Mouse (Mus musculus): ENCODE measurements around the gene Jazf1. TPM values are rescaled to one million over a fixed set of nuclear protein-coding genes. Genes with fewer than 3 reads are reported as not detected.

The Jazf1 gene
- total RNA-seq (2021): 10 to 100 TPM; 36.8 to 37.8 TPM

DNA sequence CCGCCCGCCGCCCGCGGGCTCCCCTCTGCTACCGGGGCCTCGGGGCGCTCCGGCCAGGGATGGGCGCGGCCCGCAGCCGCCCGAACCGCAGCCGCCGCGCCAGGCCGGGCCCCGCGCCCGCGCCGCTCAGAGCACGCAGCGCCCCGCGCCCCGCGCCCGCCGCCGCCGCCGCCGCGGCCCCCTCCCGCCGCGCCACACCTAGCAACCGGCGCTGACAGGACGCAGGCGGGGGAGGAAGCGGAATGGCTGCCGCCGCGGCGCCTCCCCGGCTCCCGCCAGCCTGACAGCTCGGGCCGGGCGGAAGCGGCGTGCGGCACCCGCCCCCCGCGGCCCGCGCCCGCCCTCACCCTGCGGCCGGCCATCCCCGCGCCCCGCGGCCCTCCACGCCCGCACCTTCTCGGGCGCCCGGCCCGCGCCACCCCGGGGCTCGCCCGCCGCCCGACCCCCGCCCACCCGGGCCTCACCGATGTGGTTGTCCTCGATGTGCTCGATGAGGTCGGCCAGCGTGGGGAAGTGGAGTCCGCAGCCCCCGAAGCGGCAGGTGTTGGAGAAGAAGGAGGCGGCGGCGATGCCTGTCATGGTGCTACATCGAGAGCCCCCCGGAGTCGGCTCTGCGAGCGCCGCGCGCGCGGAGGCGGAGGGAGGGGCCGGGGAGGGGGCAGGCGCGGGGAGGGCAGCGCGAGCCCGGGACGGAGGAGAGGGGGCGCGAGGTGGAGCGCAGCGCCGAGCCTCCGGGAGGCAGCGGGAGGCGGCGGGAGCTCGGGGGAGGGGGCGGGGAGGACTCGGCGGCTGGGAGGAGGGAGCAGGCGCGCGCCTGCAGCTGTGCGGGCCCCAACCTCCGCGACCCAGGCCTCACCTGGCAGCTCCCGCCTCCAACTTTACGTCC, at the start of gene Jazf1:
Jazf1 (minus strand) TSS at position 643 of the 886 bp plus-strand sequence.
- peak; percentile 40 to 46 for DNase-seq (ENCODE audit: extremely low spot score in 1 of 2, low spot score in 1 of 2)

DNA sequence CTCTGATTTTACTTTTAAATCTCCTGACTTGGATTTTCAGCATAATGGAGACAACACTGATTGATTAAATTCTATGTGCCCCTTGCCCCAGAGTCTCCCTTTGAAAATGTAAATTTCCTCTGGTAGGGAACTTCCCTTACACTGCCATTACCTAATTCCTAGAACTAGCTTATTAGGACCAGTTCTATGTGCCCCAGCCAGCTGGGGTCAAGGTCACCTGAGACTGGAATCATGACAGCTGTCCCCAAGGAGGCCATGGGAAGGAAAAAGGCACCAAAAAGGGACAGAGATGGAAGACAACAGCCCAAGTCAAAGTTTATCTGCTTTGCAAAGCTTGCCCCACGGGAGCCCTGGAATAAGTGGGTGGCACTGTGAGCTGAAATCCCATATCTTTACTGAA, 49.4 kb upstream of the Jazf1 start:
- DNase-seq (ENCODE audit: extremely low spot score in 1 of 2, low spot score in 1 of 2): no peak

DNA sequence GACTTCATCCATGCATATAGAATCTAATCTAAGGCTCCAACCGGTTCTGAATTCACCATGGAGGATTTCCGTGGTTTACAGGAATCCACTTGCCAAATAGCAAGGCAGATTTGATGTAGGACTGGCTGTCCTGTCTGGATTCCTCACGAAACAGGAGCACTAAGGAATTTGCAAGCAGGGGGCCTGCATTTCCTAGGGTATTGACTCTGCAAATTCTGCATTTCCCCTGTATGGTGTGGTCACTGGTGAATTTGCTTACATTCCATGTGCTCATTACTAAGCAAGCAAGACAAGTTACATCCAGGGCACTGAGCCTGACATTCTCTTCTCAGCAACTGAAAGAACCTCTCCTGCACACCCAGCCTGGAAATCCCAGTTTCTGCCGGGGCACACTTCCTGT, 18.4 kb upstream of the Jazf1 start:
- DNase-seq (ENCODE audit: extremely low spot score in 1 of 2, low spot score in 1 of 2): no peak

GRCm38 (mm10) chr6:53081241-53081640, 12.8 kb upstream of the Jazf1 start:
- DNase-seq (ENCODE audit: extremely low spot score in 1 of 2, low spot score in 1 of 2): no peak

GRCm38 (mm10) chr6:53078671-53079070, 10.2 kb upstream of the Jazf1 start:
- DNase-seq (ENCODE audit: extremely low spot score in 1 of 2, low spot score in 1 of 2): no peak

DNA sequence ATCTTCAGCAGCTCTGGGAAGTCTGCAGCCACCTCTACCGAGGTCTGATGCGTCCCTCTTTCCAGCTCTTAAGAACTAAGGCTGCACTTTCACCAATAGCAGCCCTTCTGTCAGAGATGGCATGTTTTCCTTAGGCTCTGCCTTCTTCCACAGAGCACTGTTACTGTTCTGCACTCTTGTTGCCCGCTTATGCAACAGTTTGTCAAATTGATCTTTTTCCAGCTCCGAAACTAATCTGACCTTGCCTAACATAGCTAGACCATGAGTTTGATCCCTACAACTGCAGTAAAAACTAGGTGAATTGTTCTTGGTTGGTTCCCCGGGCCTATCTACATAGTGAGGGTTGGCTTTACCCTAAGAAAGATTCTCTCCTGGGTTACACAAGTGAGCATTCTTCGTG, 3.3 kb upstream of the Jazf1 start:
- DNase-seq (ENCODE audit: extremely low spot score in 1 of 2, low spot score in 1 of 2): no peak

DNA sequence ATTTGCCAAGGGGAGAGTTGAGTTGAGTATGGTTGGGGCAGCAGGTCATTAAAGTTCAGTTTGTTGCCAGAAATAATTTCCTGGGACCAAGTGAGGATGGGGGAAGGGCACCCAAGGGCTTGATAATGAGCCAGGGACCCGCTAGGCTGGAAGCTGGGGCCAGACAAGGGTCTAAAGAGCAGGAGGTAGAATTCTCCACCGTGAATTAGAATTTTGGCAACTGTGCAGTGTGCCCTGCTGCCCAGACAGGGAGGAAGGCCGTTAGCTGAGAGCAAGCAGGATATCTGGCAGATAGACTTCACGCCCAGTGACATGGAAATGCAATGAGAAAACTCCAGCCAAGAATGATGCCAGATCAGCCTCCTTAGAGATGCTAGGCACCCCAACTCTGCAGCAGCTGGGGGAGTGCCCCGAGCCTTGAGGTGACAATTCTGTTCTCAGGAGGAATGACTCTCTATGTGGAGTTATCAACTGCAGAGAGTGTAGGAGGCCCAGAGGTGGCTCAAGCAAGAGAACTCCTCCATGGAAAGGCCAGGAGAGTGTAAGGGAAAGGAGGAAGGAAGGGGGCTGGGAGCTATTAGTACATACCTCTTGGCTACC, 1.6 kb upstream of the Jazf1 start:
- no peak for DNase-seq (ENCODE audit: extremely low spot score in 1 of 2, low spot score in 1 of 2)

- peak in 1 of 2 experiments; percentile 19 for DNase-seq (ENCODE audit: extremely low spot score in 1 of 2, low spot score in 1 of 2)
These were observed 396 bp upstream of the Jazf1 start for GRCm38 (mm10) chr6:53068875-53069178.

GRCm38 (mm10) chr6:53067446-53067988, 914 bp downstream of the Jazf1 start:
- DNase-seq (ENCODE audit: extremely low spot score in 1 of 2, low spot score in 1 of 2): peak; percentile 12 to 22

DNA sequence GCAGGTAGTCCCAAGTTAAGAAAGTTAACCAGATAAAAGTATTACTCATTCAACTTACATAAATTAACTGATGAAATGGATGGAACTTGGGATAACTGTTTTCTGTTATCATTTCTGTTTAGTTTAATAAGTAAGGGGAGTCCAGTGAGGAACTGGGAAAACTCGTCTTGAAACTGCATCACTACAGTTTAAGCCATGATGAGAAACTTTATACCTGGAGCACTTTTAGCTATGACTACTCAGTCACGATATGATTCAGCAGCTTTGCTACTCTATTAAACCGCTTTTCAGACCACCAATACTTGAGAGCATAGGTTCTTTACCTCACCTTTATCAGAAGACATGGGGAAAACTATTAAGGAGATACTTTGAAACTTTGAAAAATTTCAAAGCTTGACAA, 1.5 kb downstream of the Jazf1 start:
- no peak for DNase-seq (ENCODE audit: extremely low spot score in 1 of 2, low spot score in 1 of 2)

DNA sequence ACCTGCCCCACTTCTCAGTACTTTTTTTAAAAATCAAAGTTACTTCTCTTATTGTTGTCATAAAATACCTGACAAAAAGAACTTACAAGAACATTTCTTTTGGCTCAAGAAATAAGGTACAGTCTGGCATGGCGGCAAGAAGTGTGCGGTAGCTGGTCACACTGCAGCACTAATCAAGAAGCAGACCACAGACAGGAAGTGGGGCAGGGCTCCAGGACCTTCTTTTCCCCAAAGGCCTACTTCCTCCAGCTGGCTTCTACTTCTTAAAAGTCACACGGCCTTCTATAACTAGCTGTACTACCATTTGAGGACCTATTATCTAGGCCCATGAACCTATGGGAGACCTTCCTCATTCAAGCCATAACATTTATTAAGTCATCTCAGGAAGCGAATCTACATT, 4.4 kb downstream of the Jazf1 start:
- DNase-seq (ENCODE audit: extremely low spot score in 1 of 2, low spot score in 1 of 2): no peak

DNA sequence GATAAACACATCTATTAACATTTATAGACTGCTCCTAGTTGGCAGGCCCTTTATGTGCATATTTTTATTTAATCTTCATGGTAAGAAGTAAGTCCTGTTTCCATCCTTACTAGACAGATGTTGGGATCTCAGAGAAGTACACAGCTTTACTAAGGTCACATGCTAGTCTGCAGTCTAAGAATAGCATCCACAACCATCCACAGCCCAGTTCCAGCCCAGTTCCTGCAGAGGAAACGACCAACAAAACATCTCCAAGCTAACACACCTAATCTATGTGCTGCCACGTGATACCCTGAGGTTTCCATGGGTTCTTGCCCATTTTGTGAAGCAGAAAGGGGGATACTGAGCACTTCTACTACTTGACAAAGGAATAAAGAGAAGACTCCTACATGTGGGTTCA, 13.5 kb downstream of the Jazf1 start:
- DNase-seq (ENCODE audit: extremely low spot score in 1 of 2, low spot score in 1 of 2): no peak

DNA sequence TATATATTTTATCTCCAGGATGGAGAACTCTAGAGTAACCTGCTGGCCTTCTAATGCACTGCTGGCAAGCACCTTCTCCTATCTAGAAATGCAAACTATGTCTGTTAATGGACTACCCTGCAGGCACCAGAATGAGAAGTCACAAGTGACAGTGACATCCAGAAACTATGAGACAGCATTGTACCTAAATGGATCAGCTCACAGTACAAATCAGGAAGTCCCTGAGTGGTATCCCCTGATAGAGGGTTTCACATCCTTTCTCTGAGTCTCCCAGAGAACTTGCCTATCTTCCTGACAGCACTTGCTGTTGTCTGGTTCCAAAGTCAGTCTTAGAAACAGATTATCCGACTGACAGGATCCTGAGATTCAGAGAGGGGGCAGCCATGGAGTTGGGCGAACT, 22.9 kb downstream of the Jazf1 start:
- no peak for DNase-seq (ENCODE audit: extremely low spot score in 1 of 2, low spot score in 1 of 2)

GRCm38 (mm10) chr6:53038176-53038575, 30.3 kb downstream of the Jazf1 start:
- DNase-seq (ENCODE audit: extremely low spot score in 1 of 2, low spot score in 1 of 2): no peak

DNA sequence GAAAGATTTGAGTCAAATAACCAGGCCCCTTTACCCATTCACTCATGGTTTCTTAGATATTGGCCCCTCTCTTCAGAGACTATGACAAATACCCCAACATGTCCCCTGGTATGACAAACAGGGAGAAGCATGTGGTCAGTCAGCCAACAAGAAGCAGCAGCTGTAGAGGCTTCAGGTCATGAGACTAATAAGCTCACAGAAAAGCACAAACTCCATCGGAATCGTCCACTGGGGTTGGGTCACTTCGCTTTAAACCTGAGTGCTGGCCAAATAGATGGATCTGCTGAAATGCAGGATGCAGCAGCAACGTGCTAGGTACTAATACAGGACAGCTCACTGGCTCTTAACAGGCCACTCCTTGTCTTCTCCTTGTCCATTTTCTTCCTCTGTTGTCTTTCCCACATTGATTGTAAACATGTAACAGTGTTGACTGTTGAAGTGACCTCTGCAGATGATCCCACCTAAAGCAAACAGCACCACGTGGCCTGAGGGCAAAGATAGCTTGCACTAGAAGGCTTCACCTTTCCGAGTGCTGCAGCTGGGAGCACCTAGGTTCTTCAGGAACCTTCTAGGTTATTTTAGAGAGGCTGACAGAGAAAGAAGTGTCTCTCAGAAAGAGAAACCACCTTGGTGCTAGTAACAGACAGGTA, 33.9 kb downstream of the Jazf1 start:
- DNase-seq (ENCODE audit: extremely low spot score in 1 of 2, low spot score in 1 of 2): no peak

GRCm38 (mm10) chr6:53032730-53033484, 35.5 kb downstream of the Jazf1 start:
- no peak for DNase-seq (ENCODE audit: extremely low spot score in 1 of 2, low spot score in 1 of 2)

DNA sequence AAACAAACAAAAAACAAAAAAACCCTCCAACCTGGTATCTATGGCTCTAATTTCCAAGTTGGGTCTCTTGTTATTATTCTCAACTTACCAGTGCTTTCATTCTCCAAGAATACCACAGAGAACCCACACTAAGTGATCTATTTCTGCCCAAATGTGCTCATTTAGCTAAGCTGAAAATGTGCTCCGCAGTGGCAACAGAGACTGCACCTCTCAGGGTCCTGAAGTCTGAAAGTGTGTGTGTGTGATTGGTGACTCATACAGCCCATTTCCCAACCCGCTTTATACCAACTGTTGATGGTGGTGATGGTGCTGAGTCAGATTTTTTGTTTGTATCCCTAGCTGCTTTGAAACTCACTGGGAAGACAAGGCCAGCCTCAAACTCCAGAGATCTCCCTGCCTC, 46.4 kb downstream of the Jazf1 start:
- no peak for DNase-seq (ENCODE audit: extremely low spot score in 1 of 2, low spot score in 1 of 2)

DNA sequence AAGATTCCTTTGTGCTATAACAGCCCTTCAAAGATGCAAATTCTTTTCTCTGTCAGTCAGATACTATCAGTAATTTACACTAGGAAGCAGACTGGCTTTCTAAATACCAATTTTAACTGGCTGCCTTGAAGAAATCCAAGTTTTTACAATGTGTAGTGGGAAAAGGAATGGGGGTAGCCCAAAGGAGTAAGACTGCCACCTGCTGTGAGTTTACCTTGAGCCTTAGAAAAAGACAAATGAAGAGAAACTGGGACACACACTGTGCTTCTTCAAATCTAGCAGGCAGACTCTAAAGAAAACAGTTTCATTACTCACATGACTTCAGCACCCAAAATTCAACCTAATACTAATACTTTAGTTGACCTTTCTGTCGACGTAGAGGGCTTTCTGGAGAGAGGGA, 47.4 kb downstream of the Jazf1 start:
- DNase-seq (ENCODE audit: extremely low spot score in 1 of 2, low spot score in 1 of 2): no peak

GRCm38 (mm10) chr6:53017357-53018205, 50.9 kb downstream of the Jazf1 start:
- no peak for DNase-seq (ENCODE audit: extremely low spot score in 1 of 2, low spot score in 1 of 2)
